Mouse (Mus musculus): ENCODE data around the gene Midn.

DNA sequence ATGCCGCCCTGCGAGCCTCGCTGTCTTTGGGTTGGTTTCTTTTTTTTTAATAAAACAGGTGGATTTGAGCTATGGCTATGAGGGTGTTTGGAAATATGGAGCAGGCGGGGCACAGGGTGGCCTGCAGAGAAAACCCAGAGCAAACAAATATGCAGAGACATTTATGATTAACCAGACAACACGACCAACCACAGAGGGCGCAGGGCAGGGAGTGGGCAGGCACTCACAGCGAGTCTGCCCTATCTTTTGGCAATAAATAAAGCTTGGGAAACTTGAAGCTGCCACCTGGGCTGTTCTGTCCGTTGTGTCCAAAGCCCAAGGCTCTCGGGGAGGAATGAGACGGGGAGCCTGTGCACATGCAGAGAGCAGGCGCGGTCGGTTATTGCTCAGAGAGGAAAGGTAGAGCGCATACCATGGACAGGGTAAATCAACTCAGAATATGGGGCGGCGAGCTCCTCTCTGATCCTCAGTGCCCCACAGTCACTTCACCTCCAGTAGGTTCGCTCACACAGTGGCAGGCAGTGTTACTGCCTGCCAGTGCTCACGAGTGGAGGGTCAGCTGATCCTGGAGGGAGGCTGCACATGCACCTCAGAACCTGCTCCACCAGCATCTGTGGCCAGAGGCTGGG lies 17.6 kb upstream of the Midn start:
- TF ChIP-seq CTCF (IDR thresholded peaks at IDR 0.05; ENCODE audit: control insufficient read depth, insufficient read depth, low read length) (no peak), POLR2A (IDR thresholded peaks at IDR 0.05; ENCODE audit: borderline replicate concordance, control insufficient read depth, low read depth, low read length) (no peak)
